Mouse (Mus musculus) stomach, postnatal 0 days (tissue): Measurements from ENCODE around the gene Slc30a2. TPM values are rescaled to one million over a fixed set of nuclear protein-coding genes. Genes with fewer than 3 reads are reported as not detected.
"Not testable (repeated sequence)": the region's sequence is repeated elsewhere in the genome, so short reads cannot be mapped to it uniquely, and the experiment has no call there.

ENCODE experiments used
- ATAC-seq: fragments of 200-750 bp; cut with Nextera tagmentation; 2 replicates; pipeline ENCODE4 v1.8.0; 2017; ENCODE audit not compliant: low FRiP score, low TSS enrichment
- DNase-seq: peaks from one replicate; pipeline ENCODE4 v3.0.0-alpha.2; 2016; ENCODE audit warnings: low spot score
- H3K27ac ChIP-seq: fragments of 300-500 bp; sonication (generic); replicated peaks from 2 replicates; pipeline ENCODE4 v1.5.1; 2014; ENCODE audit warnings: mild to moderate bottlenecking, control low read depth
- H3K27me3 ChIP-seq: fragments of 300-500 bp; sonication (generic); 2 replicates; pipeline ENCODE4 v1.6.1; 2014; ENCODE audit warnings: low read length; ENCODE audit not compliant: control insufficient read depth, insufficient read depth
- H3K36me3 ChIP-seq: fragments of 300-500 bp; sonication (generic); 2 replicates; pipeline ENCODE4 v1.6.1; 2014; ENCODE audit warnings: low read length, mixed read lengths; ENCODE audit not compliant: control insufficient read depth, insufficient read depth
- H3K4me1 ChIP-seq: fragments of 300-500 bp; sonication (generic); replicated peaks from 2 replicates; pipeline ENCODE4 v1.6.1; 2014; ENCODE audit warnings: antibody characterized with exemption; ENCODE audit not compliant: control insufficient read depth, insufficient read depth
- H3K4me2 ChIP-seq: fragments of 300-500 bp; sonication (generic); replicated peaks from 2 replicates; pipeline ENCODE4 v1.6.1; 2014; ENCODE audit warnings: low read depth, mild to moderate bottlenecking, control low read depth, moderate library complexity
- H3K4me3 ChIP-seq: fragments of 300-500 bp; sonication (generic); 2 replicates; pipeline ENCODE4 v1.5.1; 2014; ENCODE audit warnings: low read depth, low read length, control low read depth
- H3K9ac ChIP-seq: fragments of 300-500 bp; sonication (generic); 2 replicates; pipeline ENCODE4 v1.6.1; 2014; ENCODE audit warnings: mild to moderate bottlenecking, low read length, control low read depth, mixed read lengths
- H3K9me3 ChIP-seq: fragments of 300-500 bp; sonication (generic); 2 replicates; pipeline ENCODE4 v1.6.1; 2016; ENCODE audit warnings: low read length; ENCODE audit not compliant: control insufficient read depth
- CTCF ChIP-seq: IDR thresholded peaks from 2 replicates; pipeline ENCODE4 v1.5.1; 2016; ENCODE audit warnings: antibody characterized with exemption, low read depth, mild to moderate bottlenecking, moderate library complexity
- EP300 ChIP-seq: optimal IDR thresholded peaks from 2 replicates; pipeline ENCODE3; 2016; ENCODE audit warnings: antibody characterized with exemption
- WGBS: fragments of 180-500 bp; shearing (Covaris S2); extraction: QIAGEN DNeasy Blood & Tissue Kit; methylation state at CpG from one replicate; pipeline ENCODE4 v1.1.7; 2014; 5-methylcytosine and 5-hydroxymethylcytosine counted together
- polyA plus RNA-seq: library from polyadenylated mRNA; unstranded; fragments of >200 nt; fragmentation: Nextera tagmentation; extraction: Ambion mirVana; gene quantifications from 2 replicates; pipeline ENCODE4 v1.2.1, GENCODE M21; 2015

Gene Slc30a2
- polyA plus RNA-seq, 1 experiment from 2014 or later, result 0.07 TPM

DNA sequence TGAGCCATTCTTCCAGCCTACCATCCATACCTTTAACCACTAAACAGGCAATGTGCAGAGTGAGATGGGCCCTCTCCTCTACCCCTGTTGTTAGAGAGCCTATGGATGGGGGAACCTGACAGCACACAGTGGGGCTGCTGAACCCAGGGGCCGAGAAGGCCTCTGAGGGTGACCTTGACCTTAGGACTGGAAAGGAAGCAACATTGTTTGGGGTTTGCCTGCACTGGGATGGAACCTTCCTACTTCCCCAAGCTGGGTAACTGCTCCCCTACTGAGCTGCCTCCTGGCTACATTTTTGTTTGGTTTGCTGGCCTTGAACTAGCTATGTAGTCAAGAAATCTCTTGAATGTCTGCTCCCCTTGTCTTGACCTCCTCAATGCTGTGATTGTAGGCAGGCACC lies 31.3 kb downstream of the Slc30a2 start:
- Histone ChIP-seq H3K9me3 (no peaks in the 10 kb centered on the region), H3K36me3 (no peaks in the 10 kb centered on the region), H3K27me3 (peaks cover 6% of the 10 kb centered on the region; the same call in 1 of the 2 replicates), H3K9ac (no peak overlapping the region), H3K27ac (no peak overlapping the region), H3K4me2 (no peak overlapping the region), H3K4me3 (no peak overlapping the region), H3K4me1 (peaks cover 9% of the 10 kb centered on the region; the same call in 1 of the 2 replicates)
- WGBS, result 47% methylated on average over 1 of the region's 1 CpGs
- no peak for TF ChIP-seq EP300
- DNase-seq (no peak), ATAC-seq (no peak)

DNA sequence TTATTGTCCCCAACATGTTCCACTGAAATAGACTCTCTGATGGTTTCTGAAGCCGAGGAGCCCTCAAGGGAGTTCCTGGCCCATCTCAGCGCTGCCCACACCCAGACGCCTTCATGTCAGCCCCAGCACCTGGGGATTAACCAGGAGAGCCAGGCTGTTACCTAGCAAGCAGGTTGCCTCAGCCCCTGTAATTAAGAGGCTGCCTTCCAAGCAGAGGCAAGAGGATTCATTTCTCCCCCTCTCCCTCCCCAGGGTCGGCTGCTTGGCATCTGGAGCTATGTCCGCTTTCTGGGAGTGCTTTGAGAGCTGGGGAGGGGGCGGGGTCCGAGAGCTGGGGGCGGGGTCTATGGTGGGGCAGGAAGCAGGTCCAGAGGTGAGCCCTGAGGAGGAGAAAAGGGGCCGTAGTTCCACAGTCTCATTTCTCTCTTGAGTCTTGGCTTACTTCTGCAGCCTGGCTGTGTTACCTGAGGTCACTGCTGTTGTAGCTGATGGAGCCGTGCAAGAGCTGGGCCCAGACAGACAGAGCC lies 35.2 kb downstream of the Slc30a2 start:
- ATAC-seq (no peak), DNase-seq (no peak)
- TF ChIP-seq EP300 (no peak), CTCF (no peak)
- Histone ChIP-seq H3K9ac (no peak overlapping the region), H3K4me3 (no peak overlapping the region), H3K9me3 (no peaks in the 10 kb centered on the region), H3K27ac (no peak overlapping the region), H3K36me3 (no peaks in the 10 kb centered on the region), H3K27me3 (no peaks in the 10 kb centered on the region), H3K4me2 (no peak overlapping the region), H3K4me1 (no peaks in the 10 kb centered on the region)
- 40% methylated on average over 8 of the region's 10 CpGs for WGBS

DNA sequence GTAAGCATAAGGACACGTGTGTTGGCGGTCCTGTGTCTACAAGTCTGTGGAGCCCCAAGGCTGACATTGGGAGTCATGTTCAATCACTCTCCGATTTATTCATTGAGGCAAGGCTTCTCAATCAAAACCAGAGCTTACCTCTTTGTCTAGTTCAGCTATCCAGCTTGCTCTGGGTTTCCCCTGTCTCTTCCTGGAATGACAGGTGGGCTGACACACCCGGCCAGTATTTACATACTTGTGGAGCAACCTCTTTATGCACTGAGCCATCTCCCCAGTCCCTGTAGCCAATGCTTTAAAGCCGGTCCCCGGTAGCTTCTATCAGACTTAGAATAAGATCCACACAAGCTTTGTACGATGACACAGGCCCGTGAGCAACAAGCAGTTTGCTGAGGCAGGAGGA lies 36.5 kb downstream of the Slc30a2 start:
- Histone ChIP-seq H3K27ac (no peak overlapping the region), H3K9me3 (no peaks in the 10 kb centered on the region), H3K9ac (no peak overlapping the region), H3K4me3 (no peak overlapping the region), H3K4me1 (no peaks in the 10 kb centered on the region), H3K4me2 (no peak overlapping the region), H3K27me3 (no peaks in the 10 kb centered on the region), H3K36me3 (no peaks in the 10 kb centered on the region)
- no peak for ATAC-seq
- WGBS, result 61% methylated on average over 8 of the region's 8 CpGs
- no peak for DNase-seq
- TF ChIP-seq CTCF, result no peak
- no peak for TF ChIP-seq EP300

DNA sequence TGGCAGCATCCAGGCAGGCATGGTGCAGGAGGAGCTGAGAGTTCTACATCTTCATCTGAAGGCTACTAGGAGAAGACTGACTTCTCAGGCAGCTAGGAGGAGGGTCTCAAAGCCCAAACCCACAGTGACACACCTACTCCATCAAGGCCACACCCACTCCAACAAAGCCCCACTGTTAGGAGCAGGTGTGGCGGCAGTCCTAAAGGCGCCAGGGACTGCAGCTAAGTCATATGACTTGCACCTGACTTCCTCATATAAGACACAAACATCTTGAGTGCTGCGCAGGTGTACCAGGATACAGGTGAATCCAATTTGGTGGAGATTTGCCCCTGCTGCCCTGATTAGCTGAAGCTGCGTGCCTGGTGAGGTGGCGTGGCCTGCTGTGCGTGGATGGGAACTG lies 40.8 kb downstream of the Slc30a2 start, which contains the start of gene Extl1:
Gene Extl1 (minus strand): TSS at position 101 of the 400 bp plus-strand sequence.
- not testable (repeated sequence) for H3K9ac ChIP-seq, H3K4me2 ChIP-seq, H3K27me3 ChIP-seq, H3K9me3 ChIP-seq, H3K4me1 ChIP-seq, H3K4me3 ChIP-seq, ATAC-seq, H3K36me3 ChIP-seq, H3K27ac ChIP-seq, DNase-seq
- 96% methylated on average over 2 of the region's 6 CpGs for WGBS

DNA sequence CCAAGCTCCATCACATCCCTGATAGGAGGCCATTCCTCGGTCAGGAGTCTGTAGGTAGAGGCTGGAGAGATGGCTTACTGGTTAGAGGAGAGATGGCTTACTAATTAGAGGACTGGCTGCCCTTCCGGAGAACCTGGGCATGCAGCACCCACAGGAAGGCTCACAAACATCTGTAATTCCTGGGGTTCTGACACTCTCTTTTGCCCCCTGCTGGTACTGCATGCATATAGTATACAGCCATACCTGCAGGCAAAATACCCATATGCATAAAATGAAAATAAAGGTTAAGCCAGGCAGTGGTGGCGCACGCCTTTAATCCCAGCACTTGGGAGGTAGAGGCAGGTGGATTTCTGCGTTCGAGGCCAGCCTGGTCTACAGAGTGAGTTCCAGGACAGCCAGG lies 44.3 kb downstream of the Slc30a2 start:
- Histone ChIP-seq H3K4me2 (no peak overlapping the region), H3K27me3 (no peaks in the 10 kb centered on the region), H3K27ac (no peak overlapping the region), H3K4me1 (no peaks in the 10 kb centered on the region), H3K4me3 (no peak overlapping the region), H3K9ac (no peak overlapping the region), H3K36me3 (no peaks in the 10 kb centered on the region), H3K9me3 (no peaks in the 10 kb centered on the region)
- no peak for DNase-seq
- 68% methylated on average over 6 of the region's 6 CpGs for WGBS
- no peak for TF ChIP-seq EP300
- TF ChIP-seq CTCF, result peak; percentile 63
- ATAC-seq, result 0 out of 2 replicates have a peak, but pooled peaks have one; percentile 18

DNA sequence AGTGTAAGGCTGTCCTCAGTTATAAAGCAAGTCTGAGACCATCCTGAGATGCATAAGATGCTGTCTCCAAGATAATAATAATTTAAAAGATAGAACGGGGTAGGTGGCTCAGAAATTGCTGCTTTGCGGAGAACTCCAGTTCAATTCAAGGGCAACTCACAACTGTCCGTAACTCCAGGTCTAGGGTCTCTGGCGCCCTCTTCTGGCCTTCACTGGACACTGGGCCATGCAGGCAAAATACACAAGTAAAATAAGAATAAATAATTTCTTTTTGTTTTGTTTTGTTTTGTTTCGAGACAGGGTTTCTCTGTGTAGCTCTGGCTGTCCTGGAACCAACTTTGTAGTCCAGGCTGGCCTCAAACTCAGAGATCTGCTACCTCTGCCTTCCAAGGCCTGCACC lies 45.4 kb downstream of the Slc30a2 start:
- H3K9ac ChIP-seq, result no peak overlapping the region
- H3K4me3 ChIP-seq, result no peak overlapping the region
- H3K4me2 ChIP-seq, result no peak overlapping the region
- DNase-seq (peak; percentile 83), ATAC-seq (no peak)
- no peaks in the 10 kb centered on the region for H3K9me3 ChIP-seq
- H3K27me3 ChIP-seq, result no peaks in the 10 kb centered on the region
- 14% methylated on average over 5 of the region's 5 CpGs for WGBS
- H3K27ac ChIP-seq, result no peak overlapping the region
- no peak for TF ChIP-seq EP300
- TF ChIP-seq CTCF, result peak; percentile 86
- H3K36me3 ChIP-seq, result no peaks in the 10 kb centered on the region
- H3K4me1 ChIP-seq, result no peaks in the 10 kb centered on the region
